Mouse (Mus musculus) MEL (cell line): Measurements from ENCODE around the gene Cfap58. TPM values are rescaled to one million over a fixed set of nuclear protein-coding genes. Genes with fewer than 3 reads are reported as not detected.

ENCODE experiments used
- DNase-seq: peaks from one replicate; pipeline ENCODE4 v3.0.0; 2011; ENCODE audit warnings: low read depth, low spot score
- H3K27ac ChIP-seq: 2 replicates; pipeline ENCODE4 v1.5.1; 2012; ENCODE audit warnings: low read depth, mild to moderate bottlenecking, control low read depth, low read length, moderate library complexity; ENCODE audit not compliant: control insufficient read depth
- H3K27me3 ChIP-seq, 2 experiments: fragments of 150-350 bp in 1 of 2; sonication (generic) in 1 of 2; 2 replicates each; pipeline ENCODE4 v1.6.1; 2012; ENCODE audit warnings: low read length in 2 of 2, mild to moderate bottlenecking in 2 of 2, improper control_type of control experiment in 1 of 2, moderate library complexity in 1 of 2; ENCODE audit not compliant: insufficient read depth in 2 of 2, control insufficient read depth in 1 of 2
- H3K36me3 ChIP-seq, 2 experiments: 2 replicates each; pipeline ENCODE4 v1.6.1; 2012 to 2014; ENCODE audit warnings: low read length in 2 of 2, improper control_type of control experiment in 1 of 2, inconsistent platforms in 1 of 2, mild to moderate bottlenecking in 1 of 2; ENCODE audit not compliant: insufficient read depth in 2 of 2, control insufficient read depth in 1 of 2
- H3K4me1 ChIP-seq, 2 experiments: fragments of 150-350 bp in 1 of 2; sonication (generic) in 1 of 2; 2 replicates each; pipeline ENCODE4 v1.6.1; 2012; ENCODE audit warnings: low read length in 2 of 2, improper control_type of control experiment in 1 of 2, mild to moderate bottlenecking in 1 of 2; ENCODE audit not compliant: insufficient read depth in 2 of 2, control insufficient read depth in 1 of 2
- H3K4me3 ChIP-seq, 2 experiments: fragments of 150-350 bp in 1 of 2; sonication (generic) in 1 of 2; 2 replicates each; pipeline ENCODE4 v1.5.1; 2012; ENCODE audit warnings: low read depth in 2 of 2, low read length in 2 of 2, mild to moderate bottlenecking in 2 of 2, moderate library complexity in 2 of 2, control low read depth in 1 of 2, improper control_type of control experiment in 1 of 2; ENCODE audit not compliant: control insufficient read depth in 1 of 2, insufficient read depth in 1 of 2
- H3K79me2 ChIP-seq: 2 replicates; pipeline ENCODE4 v1.6.1; 2012; ENCODE audit warnings: mild to moderate bottlenecking, low read length, moderate library complexity; ENCODE audit not compliant: control insufficient read depth, poor library complexity, insufficient read depth
- H3K9ac ChIP-seq: 2 replicates; pipeline ENCODE4 v1.6.1; 2012; ENCODE audit warnings: low read depth, mild to moderate bottlenecking, control low read depth, low read length, moderate library complexity; ENCODE audit not compliant: control insufficient read depth, poor library complexity, severe bottlenecking
- H3K9me3 ChIP-seq: fragments of 150-350 bp; sonication (generic); replicated peaks from 2 replicates; pipeline ENCODE4 v1.6.1; 2012; ENCODE audit warnings: mild to moderate bottlenecking, low read length, improper control_type of control experiment, moderate library complexity; ENCODE audit not compliant: insufficient read depth
- CHD1 ChIP-seq: IDR thresholded peaks from 2 replicates; pipeline ENCODE4 v1.6.1; 2012; ENCODE audit warnings: low read depth, mild to moderate bottlenecking, inconsistent platforms, low read length, improper control_type of control experiment
- CHD2 ChIP-seq: IDR thresholded peaks from 2 replicates; pipeline ENCODE4 v1.6.1; 2011; ENCODE audit warnings: low read length, improper control_type of control experiment
- CTCF ChIP-seq, 3 experiments: IDR thresholded peaks in 2 of 3; conservative IDR thresholded peaks in 1 of 3; 2 replicates each; pipeline ENCODE4 v1.5.1; 2011 to 2012; ENCODE audit warnings: low read length in 3 of 3, low read depth in 2 of 3, mild to moderate bottlenecking in 2 of 3, improper control_type of control experiment in 1 of 3, inconsistent platforms in 1 of 3, mixed read lengths in 1 of 3, moderate library complexity in 1 of 3; ENCODE audit not compliant: control insufficient read depth in 1 of 3, insufficient read depth in 1 of 3, poor library complexity in 1 of 3, severe bottlenecking in 1 of 3
- E2F4 ChIP-seq: IDR thresholded peaks from 2 replicates; pipeline ENCODE4 v1.6.1; 2011; ENCODE audit warnings: low read depth, low read length, improper control_type of control experiment, borderline replicate concordance
- ELF1 ChIP-seq: IDR thresholded peaks from 2 replicates; pipeline ENCODE4 v1.6.1; 2014; ENCODE audit warnings: low read depth, mild to moderate bottlenecking, inconsistent platforms, low read length, improper control_type of control experiment, moderate library complexity
- GABPA ChIP-seq: IDR thresholded peaks from 2 replicates; pipeline ENCODE4 v1.6.1; 2012; ENCODE audit warnings: low read depth, mild to moderate bottlenecking, inconsistent platforms, low read length, improper control_type of control experiment, moderate library complexity
- HCFC1 ChIP-seq: IDR thresholded peaks from 2 replicates; pipeline ENCODE4 v1.6.1; 2012; ENCODE audit warnings: low read depth, mild to moderate bottlenecking, inconsistent platforms, low read length, improper control_type of control experiment, moderate library complexity
- JUND ChIP-seq: IDR thresholded peaks from 2 replicates; pipeline ENCODE4 v1.6.1; 2011; ENCODE audit warnings: low read depth, mild to moderate bottlenecking, improper control_type of control experiment, low read length
- KAT2A ChIP-seq: conservative IDR thresholded peaks from 2 replicates; pipeline ENCODE4 v1.6.1; 2012; ENCODE audit warnings: low read depth, low read length, improper control_type of control experiment, inconsistent platforms
- MAFK ChIP-seq: IDR thresholded peaks from 2 replicates; pipeline ENCODE4 v1.6.1; 2011; ENCODE audit warnings: low read depth, mild to moderate bottlenecking, low read length, improper control_type of control experiment, borderline replicate concordance
- MAX ChIP-seq: IDR thresholded peaks from 2 replicates; pipeline ENCODE4 v1.6.1; 2011; ENCODE audit warnings: low read length, improper control_type of control experiment
- MEF2A ChIP-seq: IDR thresholded peaks from 2 replicates; pipeline ENCODE4 v1.6.1; 2014; ENCODE audit warnings: low read depth, mild to moderate bottlenecking, inconsistent platforms, low read length, improper control_type of control experiment; ENCODE audit not compliant: poor library complexity, insufficient replicate concordance, severe bottlenecking; ENCODE audit errors: extremely low read depth
- MXI1 ChIP-seq: IDR thresholded peaks from 2 replicates; pipeline ENCODE4 v1.6.1; 2011; ENCODE audit warnings: mild to moderate bottlenecking, low read depth, low read length, improper control_type of control experiment
- MYB ChIP-seq: IDR thresholded peaks from 2 replicates; pipeline ENCODE4 v1.6.1; 2011; ENCODE audit warnings: mild to moderate bottlenecking, low read depth, low read length, improper control_type of control experiment
- MYC ChIP-seq: IDR thresholded peaks from 2 replicates; pipeline ENCODE4 v1.6.1; 2011; ENCODE audit warnings: low read depth, mild to moderate bottlenecking, low read length, improper control_type of control experiment, moderate library complexity
- NELFE ChIP-seq: IDR thresholded peaks from 2 replicates; pipeline ENCODE4 v1.6.1; 2011; ENCODE audit warnings: low read depth, low read length, improper control_type of control experiment
- POLR2A ChIP-seq, 2 experiments: IDR thresholded peaks; 2 replicates each; pipeline ENCODE4 v1.6.1; 2011 to 2012; ENCODE audit warnings: low read length in 2 of 2, mild to moderate bottlenecking in 2 of 2, control low read depth in 1 of 2, improper control_type of control experiment in 1 of 2, low read depth in 1 of 2, moderate library complexity in 1 of 2; ENCODE audit not compliant: control insufficient read depth in 1 of 2, insufficient read depth in 1 of 2, poor library complexity in 1 of 2
- POLR2AphosphoS5 ChIP-seq: IDR thresholded peaks from 2 replicates; pipeline ENCODE4 v1.6.1; 2012; ENCODE audit warnings: low read depth, borderline replicate concordance, mild to moderate bottlenecking, inconsistent platforms, low read length, moderate library complexity, mixed read lengths
- RAD21 ChIP-seq: IDR thresholded peaks from 2 replicates; pipeline ENCODE4 v1.6.1; 2011; ENCODE audit warnings: mild to moderate bottlenecking, low read depth, low read length, improper control_type of control experiment
- RCOR1 ChIP-seq: IDR thresholded peaks from 2 replicates; pipeline ENCODE4 v1.6.1; 2012; ENCODE audit warnings: low read depth, mild to moderate bottlenecking, inconsistent platforms, low read length, improper control_type of control experiment
- SIN3A ChIP-seq: IDR thresholded peaks from 2 replicates; pipeline ENCODE4 v1.6.1; 2012; ENCODE audit warnings: low read length, improper control_type of control experiment, inconsistent platforms
- SMC3 ChIP-seq: IDR thresholded peaks from 2 replicates; pipeline ENCODE4 v1.6.1; 2011; ENCODE audit warnings: low read depth, low read length, improper control_type of control experiment
- USF1 ChIP-seq: IDR thresholded peaks from 2 replicates; pipeline ENCODE4 v1.6.1; 2014; ENCODE audit warnings: low read depth, mild to moderate bottlenecking, inconsistent platforms, low read length, improper control_type of control experiment, moderate library complexity
- USF2 ChIP-seq, 2 experiments: IDR thresholded peaks; 2 replicates each; pipeline ENCODE4 v1.6.1; 2011 to 2012; ENCODE audit warnings: improper control_type of control experiment in 2 of 2, low read length in 2 of 2, borderline replicate concordance in 1 of 2, inconsistent platforms in 1 of 2, low read depth in 1 of 2, mild to moderate bottlenecking in 1 of 2; ENCODE audit not compliant: insufficient read depth in 1 of 2
- ZC3H11A ChIP-seq: IDR thresholded peaks from 2 replicates; pipeline ENCODE4 v1.6.1; 2012; ENCODE audit warnings: low read depth, mild to moderate bottlenecking, inconsistent platforms, low read length, improper control_type of control experiment
- ZKSCAN1 ChIP-seq: IDR thresholded peaks from 2 replicates; pipeline ENCODE4 v1.6.1; 2012; ENCODE audit warnings: low read depth, mild to moderate bottlenecking, inconsistent platforms, low read length, improper control_type of control experiment, moderate library complexity
- polyA plus RNA-seq, 2 experiments: library from polyadenylated mRNA; stranded (reverse) in 1 of 2; unstranded in 1 of 2; fragments of >175 nt in 1 of 2; fragments of >200 nt in 1 of 2; gene quantifications; 2 replicates each; pipeline versions ENCODE4 v1.2.1 to v1.2.4; 2012; ENCODE audit warnings: low replicate concordance in 2 of 2, low read depth in 1 of 2; ENCODE audit not compliant: insufficient read length in 2 of 2, insufficient read depth in 1 of 2, missing spikeins in 1 of 2
- total RNA-seq: library from RNA; depleted of rRNA; stranded (reverse); fragments of 300-350 nt; gene quantifications from 2 replicates; pipeline ENCODE4 v1.2.3, GENCODE M21; 2012

Gene Cfap58
- total and polyA plus RNA-seq, 3 experiments: not detected

DNA sequence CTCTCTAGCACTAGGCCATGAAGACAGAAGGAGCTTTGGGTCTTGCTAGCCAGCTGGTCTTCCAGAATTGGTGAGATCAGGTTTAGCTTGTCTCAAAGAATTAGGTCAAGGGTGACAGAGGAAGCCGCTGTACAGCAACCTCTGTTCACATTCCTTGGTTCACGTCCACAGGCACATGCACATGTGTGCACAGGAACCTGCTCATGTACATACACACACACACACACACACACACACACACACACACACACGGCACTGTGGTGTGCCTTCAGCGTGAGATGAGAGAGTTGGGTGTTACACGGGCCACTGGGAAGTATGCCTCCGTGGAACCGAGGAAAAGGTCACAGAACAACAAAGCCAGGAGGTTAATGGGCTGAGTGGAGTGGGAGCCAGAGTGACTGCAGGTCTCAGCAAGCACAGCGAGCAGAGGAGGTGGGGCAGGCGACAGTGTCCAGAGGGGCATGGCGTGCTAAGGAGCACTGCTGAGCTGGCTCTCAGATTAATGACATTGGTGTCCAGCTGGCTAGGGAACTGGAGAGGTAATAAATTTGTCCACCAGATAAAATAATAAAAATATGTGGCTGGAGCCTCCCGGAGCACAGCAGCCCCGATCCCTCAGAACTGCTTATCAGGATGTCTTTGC is 71.4 kb downstream of the Cfap58 start:
- H3K36me3 ChIP-seq: no peaks in the 10 kb centered on the region
- no peak overlapping the region for H3K4me3 ChIP-seq
- no peaks in the 10 kb centered on the region for H3K4me1 ChIP-seq
- H3K27me3 ChIP-seq: no peaks in the 10 kb centered on the region
- H3K9ac ChIP-seq: no peak overlapping the region
- TF ChIP-seq MEF2A (no peak), CHD1 (no peak), ZKSCAN1 (no peak), RCOR1 (no peak), MAFK (no peak), MYB (no peak), USF1 (no peak), MAX (no peak), SMC3 (no peak), ELF1 (no peak), JUND (no peak), GABPA (no peak), MXI1 (no peak), CTCF (IDR thresholded peaks at IDR 0.05 in 2 of 3, conservative IDR thresholded peaks at IDR 0.05 in 1 of 3; ENCODE audit: control insufficient read depth in 1 of 3, insufficient read depth in 1 of 3, low read depth in 2 of 3, low read length in 3 of 3, poor library complexity in 1 of 3, severe bottlenecking in 1 of 3) (no peak), RAD21 (no peak), POLR2A (IDR thresholded peaks at IDR 0.05; ENCODE audit: control insufficient read depth in 1 of 2, insufficient read depth in 1 of 2, low read depth in 1 of 2, low read length in 2 of 2, poor library complexity in 1 of 2) (no peak), HCFC1 (no peak), ZC3H11A (no peak), MYC (no peak)
- no peaks in the 10 kb centered on the region for H3K79me2 ChIP-seq
- no peak for DNase-seq
- H3K27ac ChIP-seq: no peak overlapping the region
- H3K9me3 ChIP-seq: no peaks in the 10 kb centered on the region

DNA sequence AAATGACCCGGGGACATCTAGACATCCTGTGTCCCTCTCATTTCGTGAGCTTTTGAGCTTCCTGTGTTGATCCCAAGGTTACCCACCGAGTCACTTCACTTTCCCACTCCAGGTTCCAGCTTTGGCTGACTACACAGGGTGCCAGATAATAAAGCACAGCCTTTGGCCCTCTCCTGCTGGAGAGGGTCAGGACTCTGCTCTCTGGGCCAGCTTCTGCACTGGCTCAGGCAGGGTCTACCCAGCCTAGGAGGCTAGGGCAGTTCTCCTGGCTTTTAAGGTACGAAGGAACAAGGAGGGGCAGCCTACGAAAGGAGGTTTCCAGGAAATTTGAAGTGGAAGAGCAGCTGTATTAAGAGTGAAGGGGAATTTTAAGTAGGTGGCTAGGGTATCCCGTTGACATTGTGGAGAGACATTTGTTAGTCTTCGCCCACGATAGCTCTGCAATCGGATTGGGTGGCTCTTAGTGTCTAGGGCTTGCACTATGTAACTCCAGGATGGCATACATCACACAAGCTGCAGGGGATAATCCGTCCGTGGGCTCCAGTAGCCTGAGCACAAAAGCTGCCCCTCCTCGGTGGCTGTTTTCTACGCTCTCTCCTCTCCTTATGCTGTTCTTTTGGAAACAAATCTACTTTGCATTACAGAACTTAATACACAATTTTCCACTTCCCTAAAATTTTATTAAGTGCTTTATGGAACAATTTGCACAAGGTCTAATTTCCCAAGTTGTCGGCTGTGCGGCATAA is 72.3 kb downstream of the Cfap58 start:
- Histone ChIP-seq H3K27ac (no peak overlapping the region), H3K9ac (no peak overlapping the region), H3K4me1 (no peaks in the 10 kb centered on the region), H3K36me3 (no peaks in the 10 kb centered on the region), H3K79me2 (no peaks in the 10 kb centered on the region), H3K27me3 (no peaks in the 10 kb centered on the region), H3K4me3 (no peak overlapping the region), H3K9me3 (no peaks in the 10 kb centered on the region)
- TF ChIP-seq CHD2: no peak
- no peak for TF ChIP-seq SIN3A
- TF ChIP-seq USF2 (IDR thresholded peaks at IDR 0.05; ENCODE audit: borderline replicate concordance in 1 of 2, insufficient read depth in 1 of 2, low read depth in 1 of 2, low read length in 2 of 2): no peak
- TF ChIP-seq POLR2AphosphoS5: no peak
- no peak for TF ChIP-seq KAT2A
- TF ChIP-seq ZC3H11A: no peak
- no peak for TF ChIP-seq ZKSCAN1
- TF ChIP-seq E2F4: no peak
- TF ChIP-seq MYB: no peak
- TF ChIP-seq NELFE: no peak
- no peak for DNase-seq
